Mouse (Mus musculus) adrenal gland, postnatal 14 days (tissue): ENCODE measurements at regions not wholly inside any gene's neighbourhood (a gene's known extent, or its start where the extent isn't known, plus 50 kb on each side); places are given as distances from the start of the nearest gene placed in this dataset.

ENCODE experiments used
- DNase-seq: peaks from one replicate; pipeline ENCODE4 v3.0.0; 2021; ENCODE audit warnings: mixed read lengths

DNA sequence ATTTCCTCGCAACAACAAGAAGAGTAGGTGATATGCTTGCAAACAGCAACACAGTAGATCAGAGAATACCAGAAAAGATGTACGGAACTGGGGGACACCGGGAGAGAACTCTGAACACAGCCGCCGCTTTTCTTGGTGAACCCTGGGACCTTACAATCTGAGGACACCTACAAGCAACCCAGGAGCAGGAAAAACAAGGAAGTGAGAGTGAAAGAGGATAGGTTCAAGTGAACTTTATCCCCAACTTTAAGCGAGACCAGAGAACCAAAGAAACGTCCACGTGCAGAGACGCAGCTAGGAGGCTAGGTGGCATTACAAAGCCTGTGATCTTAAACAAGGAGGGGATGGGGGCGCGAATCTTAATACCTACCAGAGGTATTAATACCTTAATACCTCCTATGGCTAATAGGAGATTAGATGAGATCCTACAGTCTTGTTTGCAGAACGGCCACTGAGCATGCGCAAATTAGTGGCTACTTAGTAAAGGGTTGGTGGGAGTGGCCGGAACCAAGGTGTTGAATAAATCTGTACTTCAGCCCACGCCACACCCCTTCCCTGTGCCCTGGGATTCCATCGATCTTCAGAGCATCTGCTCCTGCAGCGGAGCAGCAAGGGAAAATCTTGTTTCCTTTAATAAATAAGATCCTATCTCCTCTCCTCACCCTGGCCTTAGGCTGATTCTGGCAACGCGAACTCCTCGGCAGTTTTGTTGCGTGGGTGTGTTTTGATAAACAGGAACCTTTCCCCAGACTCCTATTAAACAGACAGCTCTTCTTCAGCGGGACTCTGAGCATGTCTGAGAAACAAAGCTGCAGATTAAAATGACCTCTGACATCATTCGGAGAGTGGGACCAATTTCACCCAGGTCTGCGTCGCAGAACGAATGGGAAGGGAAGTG, 64.6 kb upstream of the Cdh5 start:
- no peak for DNase-seq

- no peak for DNase-seq
Measured at GRCm38 (mm10) chr8:104037611-104038010, 63.8 kb upstream of the Cdh5 start.

- no peak for DNase-seq
Measured at GRCm38 (mm10) chr8:104039526-104039925, 61.9 kb upstream of the Cdh5 start.

DNA sequence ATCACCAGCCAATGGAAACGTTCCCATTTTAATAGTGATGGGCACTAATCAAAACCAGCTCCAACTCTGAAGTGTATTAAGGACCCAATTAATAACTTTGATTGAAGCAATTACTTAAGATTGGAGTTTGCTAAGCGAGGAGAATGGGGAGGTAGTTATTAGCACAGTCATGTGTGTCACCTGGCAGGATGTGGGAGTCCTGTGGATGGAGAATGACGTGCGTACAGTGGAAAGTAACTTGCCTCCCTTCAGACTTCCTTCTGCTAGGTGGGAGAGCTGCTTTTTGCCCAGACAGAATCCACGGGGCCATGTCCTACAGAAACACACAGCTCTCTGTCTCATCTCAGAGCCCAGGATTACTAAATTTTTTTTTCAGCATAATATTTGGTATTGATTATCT, 59.9 kb upstream of the Cdh5 start:
- DNase-seq: no peak

GRCm38 (mm10) chr8:104042434-104042833, 59.0 kb upstream of the Cdh5 start:
- DNase-seq: peak; percentile 30

GRCm38 (mm10) chr8:104048037-104048436, 53.4 kb upstream of the Cdh5 start:
- no peak for DNase-seq

GRCm38 (mm10) chr8:104049181-104049580, 52.2 kb upstream of the Cdh5 start:
- DNase-seq: no peak

GRCm38 (mm10) chr8:104050694-104051539, 50.5 kb upstream of the Cdh5 start:
- peak; percentile 70 for DNase-seq

- DNase-seq: no peak
Measured at GRCm38 (mm10) chr8:104051540-104051882, 49.9 kb upstream of the Cdh5 start.
